ENCODE assay signal across 14 mouse cellular contexts in genomic region chr11:50162338-50163050, GRCm38 (mm10). TPM values are rescaled to one million over a fixed set of nuclear protein-coding genes. Genes with fewer than 3 reads are reported as not detected.
DNase-seq lines count a peak whose midpoint lies in the region; ATAC-seq and TF ChIP-seq lines count a peak whose summit lies in the region.
"Had no signal": no experiment of that assay in that cellular context is flagged by ENCODE, and none has a peak within 500 bp of the region (broad histone marks: within the 10 kb centered on the region; RNA-seq: fewer than 3 reads in every experiment).

No protein-coding gene starts in this region.

- H3K4me3 ChIP-seq in heart, embryonic 16.5 days (ENCODE audit: low read length): no peak overlapping the region
- no peak overlapping the region for H3K4me3 ChIP-seq in heart, embryonic 10.5 days
- no peak overlapping the region for H3K4me3 ChIP-seq in lung, embryonic 16.5 days (ENCODE audit: low read length)
- H3K4me3 ChIP-seq in stomach, postnatal 0 days (ENCODE audit: low read depth, low read length): no peak overlapping the region
- H3K4me3 ChIP-seq: embryonic facial prominence, embryonic 13.5 days; forebrain, embryonic 10.5 days; hindbrain, embryonic 12.5 days; left cerebral cortex, adult 2 months; midbrain, embryonic 10.5 days had no signal

- H3K4me1 ChIP-seq in heart, embryonic 16.5 days (ENCODE audit: control insufficient read depth, insufficient read depth, low read length): no peaks in the 10 kb centered on the region
- H3K4me1 ChIP-seq in heart, embryonic 10.5 days: peaks cover 6% of the 10 kb centered on the region; the same call in 1 of the 2 replicates
- no peaks in the 10 kb centered on the region for H3K4me1 ChIP-seq in lung, embryonic 16.5 days (replicated peaks; ENCODE audit: control insufficient read depth, insufficient read depth, low read length)
- H3K4me1 ChIP-seq in stomach, postnatal 0 days (replicated peaks; ENCODE audit: control insufficient read depth, insufficient read depth): no peaks in the 10 kb centered on the region
- H3K4me1 ChIP-seq: embryonic facial prominence, embryonic 13.5 days; forebrain, embryonic 10.5 days; hindbrain, embryonic 12.5 days; midbrain, embryonic 10.5 days had no signal

- H3K27ac ChIP-seq in heart, embryonic 16.5 days (ENCODE audit: low read length): no peak overlapping the region
- H3K27ac ChIP-seq in heart, embryonic 10.5 days: no peak overlapping the region
- peak overlapping the region; percentile 57 for H3K27ac ChIP-seq in lung, embryonic 16.5 days (ENCODE audit: low read length)
- 0 out of 2 replicates have a peak overlapping the region, but pooled peaks have one; percentile 18 for H3K27ac ChIP-seq in stomach, postnatal 0 days (replicated peaks)
- H3K27ac ChIP-seq: embryonic facial prominence, embryonic 13.5 days; forebrain, embryonic 10.5 days; hindbrain, embryonic 12.5 days; left cerebral cortex, adult 2 months had no signal

- H3K9me3 ChIP-seq in heart, embryonic 16.5 days (replicated peaks; ENCODE audit: control insufficient read depth, low read length): no peaks in the 10 kb centered on the region
- no peaks in the 10 kb centered on the region for H3K9me3 ChIP-seq in heart, embryonic 10.5 days
- H3K9me3 ChIP-seq in lung, embryonic 16.5 days (ENCODE audit: control insufficient read depth, low read length): no peaks in the 10 kb centered on the region
- no peaks in the 10 kb centered on the region for H3K9me3 ChIP-seq in stomach, postnatal 0 days (ENCODE audit: control insufficient read depth, low read length)
- H3K9me3 ChIP-seq: embryonic facial prominence, embryonic 13.5 days; forebrain, embryonic 10.5 days; G1E; hindbrain, embryonic 12.5 days; midbrain, embryonic 10.5 days had no signal

- peaks cover 29% of the 10 kb centered on the region for H3K36me3 ChIP-seq in heart, embryonic 16.5 days (ENCODE audit: control insufficient read depth, insufficient read depth)
- H3K36me3 ChIP-seq in heart, embryonic 10.5 days: peaks cover 66% of the 10 kb centered on the region
- peaks cover 39% of the 10 kb centered on the region for H3K36me3 ChIP-seq in lung, embryonic 16.5 days (ENCODE audit: control insufficient read depth, insufficient read depth, low read length)
- H3K36me3 ChIP-seq in stomach, postnatal 0 days (ENCODE audit: control insufficient read depth, insufficient read depth, low read length): peaks cover 33% of the 10 kb centered on the region

- TF ChIP-seq EP300 in stomach, postnatal 0 days (optimal IDR thresholded peaks at IDR 0.05): no peak

- ATAC-seq in heart, embryonic 16.5 days (replicated peaks; ENCODE audit: extremely low read depth, insufficient read depth, low FRiP score): 0 out of 2 replicates have a peak, but pooled peaks have one; percentile 29
- ATAC-seq in lung, embryonic 16.5 days (ENCODE audit: low read depth): peak; percentile 64
- ATAC-seq in hematopoietic stem cell, adult 5-6 weeks (replicated peaks in 1 of 2; ENCODE audit: insufficient read depth in 1 of 2, low FRiP score in 2 of 2, low TSS enrichment in 1 of 2, low read depth in 1 of 2, poor library complexity in 2 of 2, severe bottlenecking in 2 of 2): peak; percentile 9 to 43; a peak in 1 of 4 replicates
- ATAC-seq in stomach, postnatal 0 days (ENCODE audit: low FRiP score, low TSS enrichment): no peak

- no peak for TF ChIP-seq CTCF in stomach, postnatal 0 days (IDR thresholded peaks at IDR 0.05; ENCODE audit: low read depth)

- H3K9ac ChIP-seq in heart, embryonic 16.5 days (ENCODE audit: low read length): no peak overlapping the region
- H3K9ac ChIP-seq in lung, embryonic 16.5 days (ENCODE audit: low read length): no peak overlapping the region
- no peak overlapping the region for H3K9ac ChIP-seq in stomach, postnatal 0 days (ENCODE audit: low read length)
- H3K9ac ChIP-seq: embryonic facial prominence, embryonic 13.5 days; hindbrain, embryonic 12.5 days had no signal

- H3K27me3 ChIP-seq in heart, embryonic 16.5 days (ENCODE audit: control insufficient read depth, insufficient read depth, low read length): no peaks in the 10 kb centered on the region
- no peaks in the 10 kb centered on the region for H3K27me3 ChIP-seq in heart, embryonic 10.5 days (ENCODE audit: insufficient read depth, poor library complexity, severe bottlenecking)
- no peaks in the 10 kb centered on the region for H3K27me3 ChIP-seq in lung, embryonic 16.5 days (ENCODE audit: control insufficient read depth, insufficient read depth, low read depth, low read length)
- H3K27me3 ChIP-seq in stomach, postnatal 0 days (ENCODE audit: control insufficient read depth, insufficient read depth, low read length): no peaks in the 10 kb centered on the region
- H3K27me3 ChIP-seq: embryonic facial prominence, embryonic 13.5 days; hindbrain, embryonic 12.5 days had no signal

- no peak overlapping the region for H3K4me2 ChIP-seq in heart, embryonic 16.5 days (ENCODE audit: low read depth, low read length)
- no peak overlapping the region for H3K4me2 ChIP-seq in lung, embryonic 16.5 days (ENCODE audit: low read depth, low read length)
- H3K4me2 ChIP-seq in stomach, postnatal 0 days (replicated peaks; ENCODE audit: low read depth): no peak overlapping the region
- H3K4me2 ChIP-seq: embryonic facial prominence, embryonic 13.5 days; hindbrain, embryonic 12.5 days had no signal

- WGBS in heart, embryonic 16.5 days: 91% methylated on average over 3 of the region's 3 CpGs
- WGBS in heart, embryonic 10.5 days: 90% methylated on average over 3 of the region's 3 CpGs
- 92% methylated on average over 3 of the region's 3 CpGs for WGBS in lung, embryonic 16.5 days
- 98% methylated on average over 3 of the region's 3 CpGs for WGBS in stomach, postnatal 0 days

- no peak for DNase-seq in heart, embryonic 10.5 days (ENCODE audit: low spot score)
- no peak for DNase-seq in lung, postnatal 14 days
- DNase-seq in stomach, postnatal 0 days (ENCODE audit: low spot score): no peak
- no peak for DNase-seq in cerebellum, postnatal 4 days (ENCODE audit: low spot score in 2 of 2)
- DNase-seq in ovary, postnatal 14 days (ENCODE audit: low spot score): no peak

RNA-seq across cellular contexts. Expression of gene Mrnip, which starts 11.8 kb away (rescaled TPM):
- polyA plus RNA-seq in heart, embryonic 16.5 days (2015; fragmentation: Nextera tagmentation; extraction: Ambion mirVana): 9.4 and 9.6 TPM in 2 replicates
- polyA plus RNA-seq in heart, embryonic 10.5 days (2016; fragmentation: Nextera tagmentation; extraction: Ambion mirVana): 15.6 and 21.7 TPM in 2 replicates
- 16.1 and 19.5 TPM in 2 replicates for polyA plus RNA-seq in lung, embryonic 16.5 days (2015; fragmentation: Nextera tagmentation; extraction: Ambion mirVana)
- 5.4 and 10.9 TPM in 2 replicates for total RNA-seq in hematopoietic stem cell, adult 5-6 weeks (2017)
- polyA plus RNA-seq in stomach, postnatal 0 days (2015; fragmentation: Nextera tagmentation; extraction: Ambion mirVana): 6.1 and 6.2 TPM in 2 replicates

RNA-seq across cellular contexts. Expression of gene Tbc1d9b, which starts 31.3 kb away (rescaled TPM):
- 34.0 and 34.1 TPM in 2 replicates for polyA plus RNA-seq in heart, embryonic 16.5 days (2015; fragmentation: Nextera tagmentation; extraction: Ambion mirVana)
- 29.5 and 36.5 TPM in 2 replicates for polyA plus RNA-seq in heart, embryonic 10.5 days (2016; fragmentation: Nextera tagmentation; extraction: Ambion mirVana)
- polyA plus RNA-seq in lung, embryonic 16.5 days (2015; fragmentation: Nextera tagmentation; extraction: Ambion mirVana): 45.2 and 47.9 TPM in 2 replicates
- total RNA-seq in hematopoietic stem cell, adult 5-6 weeks (2017): 89.9 and 124 TPM in 2 replicates
- 13.9 and 14.5 TPM in 2 replicates for polyA plus RNA-seq in stomach, postnatal 0 days (2015; fragmentation: Nextera tagmentation; extraction: Ambion mirVana)

RNA-seq across cellular contexts. Expression of gene Sqstm1, which starts 48.1 kb away (rescaled TPM):
- polyA plus RNA-seq in heart, embryonic 16.5 days (2015; fragmentation: Nextera tagmentation; extraction: Ambion mirVana): 261 and 264 TPM in 2 replicates
- 193 TPM in 2 replicates for polyA plus RNA-seq in heart, embryonic 10.5 days (2016; fragmentation: Nextera tagmentation; extraction: Ambion mirVana)
- polyA plus RNA-seq in lung, embryonic 16.5 days (2015; fragmentation: Nextera tagmentation; extraction: Ambion mirVana): 257 and 295 TPM in 2 replicates
- total RNA-seq in hematopoietic stem cell, adult 5-6 weeks (2017): 371 and 449 TPM in 2 replicates
- polyA plus RNA-seq in stomach, postnatal 0 days (2015; fragmentation: Nextera tagmentation; extraction: Ambion mirVana): 211 and 220 TPM in 2 replicates

RNA-seq across cellular contexts. Expression of gene Mgat4b, which starts 48.2 kb away (rescaled TPM):
- polyA plus RNA-seq in heart, embryonic 16.5 days (2015; fragmentation: Nextera tagmentation; extraction: Ambion mirVana): 11.8 and 29.2 TPM in 2 replicates
- polyA plus RNA-seq in heart, embryonic 10.5 days (2016; fragmentation: Nextera tagmentation; extraction: Ambion mirVana): 17.3 and 20.1 TPM in 2 replicates
- polyA plus RNA-seq in lung, embryonic 16.5 days (2015; fragmentation: Nextera tagmentation; extraction: Ambion mirVana): 5.8 and 7.3 TPM in 2 replicates
- 9.0 and 17.0 TPM in 2 replicates for total RNA-seq in hematopoietic stem cell, adult 5-6 weeks (2017)
- 30.8 and 32.6 TPM in 2 replicates for polyA plus RNA-seq in stomach, postnatal 0 days (2015; fragmentation: Nextera tagmentation; extraction: Ambion mirVana)

Comparison
In these comparisons a context has a peak if more than half of its experiments do, and no peak if none do; other contexts are left out.
1. H3K27ac ChIP-seq: peak in lung, embryonic 16.5 days (single experiment) and stomach, postnatal 0 days (single experiment); none in heart, embryonic 16.5 days (single experiment) and heart, embryonic 10.5 days (single experiment).